Mouse (Mus musculus) cerebellum, adult 9-11 months (tissue): ENCODE measurements around the gene Psmc3.

Source experiments
- DNase-seq: peaks from one replicate; pipeline ENCODE4 v3.0.0; 2022

Gene Psmc3

DNA sequence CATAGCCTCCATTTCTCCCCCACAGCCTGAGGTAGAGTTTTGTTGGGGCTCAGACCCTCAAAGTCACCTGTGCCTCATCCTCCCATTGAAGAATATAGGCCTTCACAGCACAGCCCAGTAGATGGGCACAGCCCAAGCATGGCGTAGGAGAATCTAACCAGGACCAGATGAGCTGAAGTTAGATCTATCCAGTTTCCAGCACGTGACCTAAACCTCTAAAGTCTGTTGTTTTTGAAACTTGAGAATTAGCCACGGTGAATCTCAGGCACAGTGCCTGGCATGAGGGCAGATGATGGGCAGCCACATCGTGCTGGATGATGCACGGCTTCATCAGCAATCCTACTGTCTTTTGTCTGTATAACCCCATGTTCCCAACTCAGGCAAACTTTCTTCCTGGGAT lies 4.6 kb downstream of the Psmc3 start:
- no peak for DNase-seq

GRCm38 (mm10) chr2:91059376-91059775 lies 5.6 kb downstream of the Psmc3 start:
- no peak for DNase-seq

GRCm38 (mm10) chr2:91060544-91061355 lies 6.9 kb downstream of the Psmc3 start:
- no peak for DNase-seq

DNA sequence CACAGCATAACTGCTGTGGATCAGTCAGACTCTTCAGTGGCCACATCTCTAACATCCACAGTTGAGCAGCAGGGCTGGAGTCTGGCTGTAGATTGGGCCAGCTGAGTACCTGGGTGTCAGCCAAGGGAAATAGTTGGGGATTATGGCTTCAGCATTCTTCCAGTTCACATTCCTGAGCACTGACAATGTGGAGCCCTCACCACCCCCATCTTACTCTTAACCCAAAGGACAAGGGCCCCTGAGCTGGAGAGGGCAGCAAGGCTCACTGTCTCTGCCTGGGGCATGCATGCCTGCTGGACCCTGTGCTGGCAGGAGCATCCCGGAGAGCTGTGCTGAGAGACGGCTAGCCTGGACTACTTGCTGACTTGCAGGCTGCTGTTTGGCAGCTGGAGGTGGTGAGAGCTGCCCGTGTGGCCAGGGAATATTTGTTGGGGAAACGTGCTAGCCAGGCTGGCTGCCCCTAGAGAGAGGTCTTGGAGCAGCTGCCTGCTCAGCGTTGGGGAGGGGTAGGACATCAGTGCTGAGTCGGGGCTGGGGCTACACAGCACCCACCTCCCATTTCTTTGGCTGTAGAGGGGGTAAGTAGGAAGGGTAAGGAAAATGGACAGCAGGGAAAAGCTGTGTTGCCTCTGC lies 8.2 kb downstream of the Psmc3 start:
- no peak for DNase-seq

GRCm38 (mm10) chr2:91062779-91063606 lies 9.2 kb downstream of the Psmc3 start:
- no peak for DNase-seq

- DNase-seq, result no peak
These were observed 10.4 kb downstream of the Psmc3 start for GRCm38 (mm10) chr2:91064211-91064610.

GRCm38 (mm10) chr2:91065544-91065943 lies 11.7 kb downstream of the Psmc3 start:
- DNase-seq, result peak; percentile 62

DNA sequence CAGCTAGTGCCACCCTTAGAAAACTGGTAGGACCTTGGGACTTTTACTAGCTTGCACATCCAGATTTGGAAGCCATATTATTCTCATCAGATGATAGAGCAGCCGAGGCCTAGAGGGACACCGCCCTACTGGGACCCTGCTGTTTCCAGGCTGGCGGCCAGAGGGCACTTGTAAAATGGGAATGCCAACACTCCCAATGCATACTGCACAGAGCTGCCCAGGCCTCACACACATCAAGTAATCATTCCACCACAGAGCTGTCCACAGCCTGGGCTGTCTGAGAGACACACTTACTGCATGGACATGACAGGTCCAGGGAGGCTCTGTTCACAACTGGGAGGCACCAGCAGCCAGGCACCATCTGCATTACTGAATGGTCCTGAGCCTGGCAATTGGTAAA lies 12.6 kb downstream of the Psmc3 start:
- no peak for DNase-seq

DNA sequence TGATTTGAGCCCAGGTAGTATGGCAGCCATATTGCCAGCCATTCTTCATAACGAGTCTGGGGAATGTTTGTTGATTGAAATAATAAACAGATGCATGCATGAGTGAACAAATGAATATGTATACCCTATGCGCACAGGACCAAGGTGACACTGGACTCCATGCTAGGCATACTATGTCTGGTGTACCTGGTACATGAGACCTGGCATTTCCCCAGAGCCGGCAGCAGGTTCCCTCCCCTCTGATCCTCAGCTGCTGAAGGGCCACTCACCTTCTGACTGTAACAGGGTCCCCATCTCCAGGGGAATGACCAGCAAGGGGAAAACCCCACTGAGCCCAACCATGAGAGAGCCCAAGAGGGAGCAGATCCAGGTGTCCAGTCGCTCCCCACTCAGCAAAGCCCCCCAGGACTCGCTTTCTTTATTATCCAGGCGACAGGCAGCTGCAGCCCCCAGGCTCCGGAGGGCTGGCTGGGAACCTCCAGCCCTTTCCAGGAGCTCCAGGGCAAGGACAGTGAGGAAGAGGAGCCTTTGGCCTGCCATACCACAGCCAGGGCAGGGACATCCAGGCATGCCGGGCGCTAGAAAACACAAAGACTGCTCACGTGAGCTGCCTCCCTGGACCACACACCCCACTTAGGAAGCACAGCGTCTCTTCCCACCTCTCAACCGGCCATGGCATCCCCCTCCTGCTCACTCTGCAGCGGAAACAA lies 14.5 kb downstream of the Psmc3 start:
- DNase-seq, result no peak

DNA sequence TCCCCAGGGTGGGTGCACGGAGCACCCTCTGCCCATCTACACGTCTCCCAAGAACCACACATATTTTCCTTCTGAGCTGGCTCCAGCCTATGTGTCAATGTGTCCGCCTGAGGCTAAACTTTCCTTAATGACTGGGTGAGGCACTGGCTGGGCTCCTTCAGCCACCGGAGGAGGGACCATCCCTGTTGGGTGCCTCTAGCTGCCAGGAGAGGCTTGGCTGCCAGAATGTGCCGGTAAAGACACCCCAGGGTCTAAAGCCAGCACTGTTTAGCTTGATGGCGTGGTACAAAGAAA lies 15.0 kb downstream of the Psmc3 start:
- DNase-seq, result no peak

DNA sequence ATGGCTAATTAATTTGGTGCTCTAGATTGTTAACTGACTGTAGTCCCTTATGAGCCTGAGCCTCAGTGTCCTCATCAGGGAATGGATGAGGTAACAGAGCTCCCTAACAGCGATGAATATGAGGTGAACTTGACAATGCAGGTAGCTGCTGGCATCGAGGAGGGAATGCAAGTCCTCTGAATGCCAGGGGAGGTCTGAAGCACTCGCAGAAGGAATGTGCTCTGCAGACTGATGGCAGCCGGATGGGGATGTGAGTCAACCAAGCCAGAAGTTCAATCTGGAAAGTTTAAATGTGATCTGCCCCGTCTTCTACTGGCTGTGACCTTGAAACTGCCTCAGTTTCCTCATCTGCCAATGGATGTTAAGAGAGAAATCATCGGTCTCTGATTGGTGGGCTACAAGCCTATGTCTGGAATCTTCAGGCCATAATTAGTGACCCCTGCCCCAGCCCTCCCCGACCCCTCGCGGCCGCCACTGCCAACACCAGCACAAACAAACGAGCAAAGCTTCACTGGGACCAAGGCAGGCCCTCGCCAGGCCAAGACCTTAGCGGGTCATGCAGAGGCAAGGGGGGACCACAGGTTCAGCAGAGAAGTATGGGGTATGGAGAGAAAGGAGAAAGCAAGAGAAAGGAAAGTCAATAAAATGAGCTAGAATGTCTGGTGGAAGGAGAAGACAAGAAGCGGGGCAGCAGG lies 15.6 kb downstream of the Psmc3 start:
- DNase-seq, result no peak

DNA sequence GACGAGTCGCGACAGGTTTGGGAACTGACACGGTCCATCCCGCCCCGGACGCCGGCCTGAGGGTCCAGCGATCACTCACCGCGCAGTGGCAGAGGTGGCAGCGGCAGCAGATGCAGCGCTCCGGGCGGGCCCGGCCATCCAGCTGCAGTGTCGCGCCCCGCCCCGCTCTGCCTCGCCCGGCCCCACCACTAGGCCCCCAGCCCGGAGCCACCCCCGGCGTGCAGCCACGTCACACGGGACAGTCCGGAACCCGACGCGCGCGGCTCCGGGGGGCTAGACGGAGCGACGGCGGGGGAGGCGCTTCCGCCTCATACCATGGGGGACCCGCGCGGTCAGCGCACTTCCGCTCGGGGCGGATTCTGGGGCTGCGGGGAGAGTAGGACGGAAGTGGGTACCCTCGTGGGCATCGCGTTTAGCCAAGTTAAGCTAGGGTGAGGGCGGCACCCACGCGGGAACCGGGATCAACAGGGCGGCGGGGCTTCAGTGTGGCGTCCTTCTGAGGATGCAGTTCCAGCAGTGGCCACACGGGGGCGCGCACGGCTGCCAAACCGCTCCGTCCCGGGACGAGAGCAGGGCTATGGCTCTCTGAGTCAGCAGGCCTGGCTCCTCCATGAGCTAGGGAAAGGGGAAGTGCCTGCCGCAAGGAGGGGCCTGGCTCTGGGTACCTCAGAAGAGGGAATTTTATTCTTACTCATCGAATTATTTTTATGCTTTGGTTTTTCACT lies 16.4 kb downstream of the Psmc3 start, which contains the start of gene Slc39a13:
Slc39a13 (minus strand) TSS at position 342 of the 725 bp plus-strand sequence.
- DNase-seq, result peak; percentile 96

- DNase-seq, result peak; percentile 60
These were observed 17.2 kb downstream of the Psmc3 start for GRCm38 (mm10) chr2:91071059-91071458.

DNA sequence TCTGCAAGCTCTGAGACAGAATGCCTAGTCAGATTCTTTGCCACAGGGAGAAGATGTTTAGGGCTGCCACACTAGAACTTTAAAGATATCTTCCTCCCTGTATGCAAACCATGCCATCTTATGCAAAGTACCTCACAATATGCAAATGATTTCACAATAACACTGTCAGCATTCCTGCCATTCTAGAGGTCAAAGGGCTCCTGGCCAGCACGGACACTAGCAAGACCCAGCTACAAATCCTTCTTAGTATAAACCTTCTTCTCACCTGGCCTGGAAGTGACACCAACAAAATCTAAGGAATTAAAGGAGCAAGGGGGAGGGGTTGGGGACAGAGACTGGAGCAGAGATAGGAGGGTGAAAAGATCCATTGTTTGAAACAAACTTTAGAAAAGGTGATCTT lies 18.3 kb downstream of the Psmc3 start:
- DNase-seq, result no peak

GRCm38 (mm10) chr2:91077957-91078313 lies 24.1 kb downstream of the Psmc3 start:
- no peak for DNase-seq

DNA sequence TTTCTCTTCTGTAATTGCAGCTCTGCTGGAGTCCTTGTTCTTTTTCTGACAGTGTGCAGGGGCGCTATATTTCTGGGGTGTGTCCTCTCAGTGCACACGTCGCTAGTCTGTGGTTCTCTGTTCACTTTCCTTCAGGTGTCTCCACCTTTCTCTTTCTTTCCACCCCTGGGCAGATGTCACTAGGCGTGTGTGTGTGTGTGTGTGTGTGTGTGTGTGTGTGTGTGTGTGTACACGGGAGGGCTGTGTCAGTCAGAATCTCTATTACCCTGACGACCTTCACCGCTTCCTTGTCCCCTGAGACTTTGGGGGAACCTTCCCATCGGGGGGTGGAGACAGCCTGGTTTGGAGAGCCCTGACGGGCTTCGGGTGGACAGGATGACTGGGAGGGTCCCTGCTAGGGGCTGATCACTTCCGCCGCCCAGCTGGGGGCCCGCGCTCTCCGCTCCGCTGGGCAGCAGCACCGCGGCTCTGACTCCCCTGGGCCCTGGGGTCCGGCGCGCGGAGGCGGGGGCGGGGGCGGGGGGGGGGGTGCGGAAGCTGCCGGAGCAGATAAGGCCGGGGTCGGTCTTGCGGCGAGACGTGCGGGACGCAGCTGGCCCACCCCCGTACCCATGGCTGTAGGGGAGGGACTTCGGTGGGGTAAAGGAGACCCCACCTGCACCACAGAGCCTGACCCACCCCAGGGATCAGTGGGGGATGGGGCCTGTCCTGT lies 24.7 kb downstream of the Psmc3 start:
- DNase-seq, result no peak

- DNase-seq, result no peak
These were observed 25.2 kb downstream of the Psmc3 start for GRCm38 (mm10) chr2:91079026-91079384.

GRCm38 (mm10) chr2:91080784-91081513 lies 27.1 kb downstream of the Psmc3 start:
- DNase-seq, result no peak

DNA sequence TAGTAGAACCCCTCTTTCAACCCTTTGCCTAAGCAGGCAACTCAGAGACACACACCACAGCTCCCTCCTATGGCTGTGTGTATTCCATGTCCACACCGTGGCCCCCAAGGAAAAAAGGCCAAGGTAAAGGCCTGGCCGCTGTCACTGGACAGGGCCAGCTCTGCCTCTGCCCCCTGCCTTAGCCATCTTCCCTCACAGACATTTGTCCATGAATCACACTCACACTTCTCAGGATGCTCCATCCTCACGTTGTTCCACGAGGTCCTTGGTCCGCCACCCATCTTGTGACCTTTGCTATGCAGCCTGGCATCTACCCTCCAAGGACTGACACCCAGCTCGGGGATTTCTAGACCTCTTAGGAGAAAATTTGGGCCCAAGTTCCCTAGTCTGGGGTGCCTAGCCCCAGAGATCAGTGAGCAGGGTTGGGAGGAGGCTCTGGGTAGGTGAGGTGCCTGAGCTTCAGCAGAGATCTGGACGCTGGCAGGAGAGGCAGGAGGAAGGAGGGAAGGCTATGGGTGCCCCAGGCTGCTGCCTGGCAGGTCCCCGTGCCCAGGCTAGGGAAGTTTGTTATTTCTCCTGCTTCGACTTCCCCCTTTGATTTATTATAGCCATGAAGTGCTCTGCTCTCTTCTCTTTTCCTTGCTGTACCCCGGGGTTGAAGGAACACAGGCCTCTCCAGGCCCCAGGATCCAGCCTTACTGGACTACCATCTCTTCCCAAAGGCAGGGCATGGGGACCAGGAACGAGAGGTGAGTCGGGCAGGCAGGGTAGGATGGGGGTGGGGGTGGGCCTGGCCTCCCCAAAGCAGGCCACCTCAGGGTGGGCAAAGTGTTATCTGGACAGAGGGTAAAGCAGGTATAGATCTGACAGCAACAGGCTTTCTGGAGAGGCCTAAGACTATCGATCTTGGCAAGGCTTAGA lies 28.2 kb downstream of the Psmc3 start, which contains the start of gene Spi1:
Spi1 (plus strand) TSS at position 616 of the 921 bp plus-strand sequence.
- no peak for DNase-seq
